Mouse (Mus musculus) E14TG2a.4 (cell line): ENCODE measurements at regions not wholly inside any gene's neighbourhood (a gene's known extent, or its start where the extent isn't known, plus 50 kb on each side); places are given as distances from the start of the nearest gene placed in this dataset.

Experiments used
- CTCF ChIP-seq: conservative IDR thresholded peaks from 2 replicates; pipeline ENCODE4 v1.5.1; 2014; ENCODE audit warnings: low read length
- POU5F1 ChIP-seq: IDR thresholded peaks from 2 replicates; pipeline ENCODE4 v1.6.1; 2014; ENCODE audit warnings: low read length, borderline replicate concordance

DNA sequence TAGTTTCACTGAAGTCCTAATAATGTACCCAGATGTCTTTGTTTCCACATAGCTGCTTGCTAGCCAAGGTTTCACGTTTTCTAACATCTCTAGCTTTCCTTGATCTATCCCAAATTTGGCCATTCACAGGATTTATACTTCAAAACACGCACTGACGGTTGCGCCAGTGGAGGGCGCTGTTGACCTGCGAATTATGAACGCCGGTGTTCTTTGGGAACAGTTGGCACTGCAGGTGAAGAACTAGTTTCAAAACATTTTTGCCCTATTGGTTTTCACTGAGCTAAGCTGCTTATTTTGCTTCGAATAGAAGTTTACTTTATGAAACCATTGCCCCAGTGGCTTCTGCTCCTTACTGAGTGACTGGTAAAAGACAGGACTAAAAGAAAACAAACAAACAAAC, 76.7 kb upstream of the Slitrk3 start:
- TF ChIP-seq CTCF (peak; percentile 62), POU5F1 (no peak)
